Mouse (Mus musculus): ENCODE measurements around the gene Chn1.

DNA sequence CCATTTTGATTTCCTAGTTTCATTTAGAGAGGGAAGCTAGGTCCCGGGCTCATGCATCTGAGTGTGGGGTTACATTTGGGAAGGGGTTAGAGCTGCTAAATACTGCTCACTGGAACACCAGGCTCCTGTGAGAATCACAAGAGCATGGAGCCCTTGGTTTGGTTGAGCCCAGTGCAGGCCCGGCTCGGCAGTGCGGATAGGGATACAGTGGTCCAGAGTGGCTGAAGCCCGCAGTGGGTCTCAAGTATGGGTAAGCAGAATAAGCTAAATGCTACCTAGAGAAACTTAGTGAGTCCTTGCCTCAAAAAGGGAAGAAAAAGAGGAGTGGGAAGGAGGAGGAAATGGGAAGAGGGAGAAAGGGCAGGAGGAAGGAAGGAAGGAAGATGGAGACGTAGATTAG lies 168.5 kb downstream of the Chn1 start:
- no peak for TF ChIP-seq POLR2A (IDR thresholded peaks at IDR 0.05; ENCODE audit: low read depth, low read length)
- TF ChIP-seq CTCF (IDR thresholded peaks at IDR 0.05; ENCODE audit: borderline replicate concordance, insufficient read depth, low read length): no peak
